Mouse (Mus musculus) MEL (cell line): ENCODE data around the gene P2rx1. TPM values are rescaled to one million over a fixed set of nuclear protein-coding genes. Genes with fewer than 3 reads are reported as not detected.

Experiments
- DNase-seq: peaks from one replicate; pipeline ENCODE4 v3.0.0; 2011; ENCODE audit warnings: low read depth, low spot score
- H3K27ac ChIP-seq: 2 replicates; pipeline ENCODE4 v1.5.1; 2012; ENCODE audit warnings: low read depth, mild to moderate bottlenecking, control low read depth, low read length, moderate library complexity; ENCODE audit not compliant: control insufficient read depth
- H3K27me3 ChIP-seq, 2 experiments: fragments of 150-350 bp in 1 of 2; sonication (generic) in 1 of 2; 2 replicates each; pipeline ENCODE4 v1.6.1; 2012; ENCODE audit warnings: low read length in 2 of 2, mild to moderate bottlenecking in 2 of 2, improper control_type of control experiment in 1 of 2, moderate library complexity in 1 of 2; ENCODE audit not compliant: insufficient read depth in 2 of 2, control insufficient read depth in 1 of 2
- H3K36me3 ChIP-seq, 2 experiments: 2 replicates each; pipeline ENCODE4 v1.6.1; 2012 to 2014; ENCODE audit warnings: low read length in 2 of 2, improper control_type of control experiment in 1 of 2, inconsistent platforms in 1 of 2, mild to moderate bottlenecking in 1 of 2; ENCODE audit not compliant: insufficient read depth in 2 of 2, control insufficient read depth in 1 of 2
- H3K4me1 ChIP-seq, 2 experiments: fragments of 150-350 bp in 1 of 2; sonication (generic) in 1 of 2; 2 replicates each; pipeline ENCODE4 v1.6.1; 2012; ENCODE audit warnings: low read length in 2 of 2, improper control_type of control experiment in 1 of 2, mild to moderate bottlenecking in 1 of 2; ENCODE audit not compliant: insufficient read depth in 2 of 2, control insufficient read depth in 1 of 2
- H3K4me3 ChIP-seq, 2 experiments: fragments of 150-350 bp in 1 of 2; sonication (generic) in 1 of 2; 2 replicates each; pipeline ENCODE4 v1.5.1; 2012; ENCODE audit warnings: low read depth in 2 of 2, low read length in 2 of 2, mild to moderate bottlenecking in 2 of 2, moderate library complexity in 2 of 2, control low read depth in 1 of 2, improper control_type of control experiment in 1 of 2; ENCODE audit not compliant: control insufficient read depth in 1 of 2, insufficient read depth in 1 of 2
- H3K79me2 ChIP-seq: 2 replicates; pipeline ENCODE4 v1.6.1; 2012; ENCODE audit warnings: mild to moderate bottlenecking, low read length, moderate library complexity; ENCODE audit not compliant: control insufficient read depth, poor library complexity, insufficient read depth
- H3K9ac ChIP-seq: 2 replicates; pipeline ENCODE4 v1.6.1; 2012; ENCODE audit warnings: low read depth, mild to moderate bottlenecking, control low read depth, low read length, moderate library complexity; ENCODE audit not compliant: control insufficient read depth, poor library complexity, severe bottlenecking
- H3K9me3 ChIP-seq: fragments of 150-350 bp; sonication (generic); replicated peaks from 2 replicates; pipeline ENCODE4 v1.6.1; 2012; ENCODE audit warnings: mild to moderate bottlenecking, low read length, improper control_type of control experiment, moderate library complexity; ENCODE audit not compliant: insufficient read depth
- BHLHE40 ChIP-seq: IDR thresholded peaks from 2 replicates; pipeline ENCODE4 v1.6.1; 2012; ENCODE audit warnings: low read depth, mild to moderate bottlenecking, inconsistent platforms, low read length, improper control_type of control experiment, borderline replicate concordance
- CHD1 ChIP-seq: IDR thresholded peaks from 2 replicates; pipeline ENCODE4 v1.6.1; 2012; ENCODE audit warnings: low read depth, mild to moderate bottlenecking, inconsistent platforms, low read length, improper control_type of control experiment
- CTCF ChIP-seq, 3 experiments: IDR thresholded peaks in 2 of 3; conservative IDR thresholded peaks in 1 of 3; 2 replicates each; pipeline ENCODE4 v1.5.1; 2011 to 2012; ENCODE audit warnings: low read length in 3 of 3, low read depth in 2 of 3, mild to moderate bottlenecking in 2 of 3, improper control_type of control experiment in 1 of 3, inconsistent platforms in 1 of 3, mixed read lengths in 1 of 3, moderate library complexity in 1 of 3; ENCODE audit not compliant: control insufficient read depth in 1 of 3, insufficient read depth in 1 of 3, poor library complexity in 1 of 3, severe bottlenecking in 1 of 3
- ELF1 ChIP-seq: IDR thresholded peaks from 2 replicates; pipeline ENCODE4 v1.6.1; 2014; ENCODE audit warnings: low read depth, mild to moderate bottlenecking, inconsistent platforms, low read length, improper control_type of control experiment, moderate library complexity
- EP300 ChIP-seq, 2 experiments: IDR thresholded peaks; 2 replicates each; pipeline ENCODE4 v1.6.1; 2011; ENCODE audit warnings: improper control_type of control experiment in 2 of 2, low read length in 2 of 2, low read depth in 1 of 2, mild to moderate bottlenecking in 1 of 2
- ETS1 ChIP-seq: IDR thresholded peaks from 2 replicates; pipeline ENCODE4 v1.6.1; 2012; ENCODE audit warnings: low read depth, mild to moderate bottlenecking, inconsistent platforms, low read length, improper control_type of control experiment, moderate library complexity
- GABPA ChIP-seq: IDR thresholded peaks from 2 replicates; pipeline ENCODE4 v1.6.1; 2012; ENCODE audit warnings: low read depth, mild to moderate bottlenecking, inconsistent platforms, low read length, improper control_type of control experiment, moderate library complexity
- GATA1 ChIP-seq: IDR thresholded peaks from 2 replicates; pipeline ENCODE4 v1.6.1; 2011; ENCODE audit warnings: low read depth, low read length, improper control_type of control experiment
- KAT2A ChIP-seq: conservative IDR thresholded peaks from 2 replicates; pipeline ENCODE4 v1.6.1; 2012; ENCODE audit warnings: low read depth, low read length, improper control_type of control experiment, inconsistent platforms
- MAFK ChIP-seq: IDR thresholded peaks from 2 replicates; pipeline ENCODE4 v1.6.1; 2011; ENCODE audit warnings: low read depth, mild to moderate bottlenecking, low read length, improper control_type of control experiment, borderline replicate concordance
- MAX ChIP-seq: IDR thresholded peaks from 2 replicates; pipeline ENCODE4 v1.6.1; 2011; ENCODE audit warnings: low read length, improper control_type of control experiment
- MAZ ChIP-seq: IDR thresholded peaks from 2 replicates; pipeline ENCODE4 v1.6.1; 2012; ENCODE audit warnings: low read depth, mild to moderate bottlenecking, inconsistent platforms, low read length, improper control_type of control experiment
- MXI1 ChIP-seq: IDR thresholded peaks from 2 replicates; pipeline ENCODE4 v1.6.1; 2011; ENCODE audit warnings: mild to moderate bottlenecking, low read depth, low read length, improper control_type of control experiment
- MYB ChIP-seq: IDR thresholded peaks from 2 replicates; pipeline ENCODE4 v1.6.1; 2011; ENCODE audit warnings: mild to moderate bottlenecking, low read depth, low read length, improper control_type of control experiment
- NRF1 ChIP-seq: IDR thresholded peaks from 2 replicates; pipeline ENCODE4 v1.6.1; 2014; ENCODE audit warnings: low read depth, mild to moderate bottlenecking, inconsistent platforms, low read length, improper control_type of control experiment, moderate library complexity; ENCODE audit not compliant: poor library complexity, insufficient read depth, severe bottlenecking
- POLR2AphosphoS2 ChIP-seq: IDR thresholded peaks from 2 replicates; pipeline ENCODE4 v1.6.1; 2011; ENCODE audit warnings: low read length, improper control_type of control experiment
- RAD21 ChIP-seq: IDR thresholded peaks from 2 replicates; pipeline ENCODE4 v1.6.1; 2011; ENCODE audit warnings: mild to moderate bottlenecking, low read depth, low read length, improper control_type of control experiment
- RCOR1 ChIP-seq: IDR thresholded peaks from 2 replicates; pipeline ENCODE4 v1.6.1; 2012; ENCODE audit warnings: low read depth, mild to moderate bottlenecking, inconsistent platforms, low read length, improper control_type of control experiment
- SIN3A ChIP-seq: IDR thresholded peaks from 2 replicates; pipeline ENCODE4 v1.6.1; 2012; ENCODE audit warnings: low read length, improper control_type of control experiment, inconsistent platforms
- SMC3 ChIP-seq: IDR thresholded peaks from 2 replicates; pipeline ENCODE4 v1.6.1; 2011; ENCODE audit warnings: low read depth, low read length, improper control_type of control experiment
- TAL1 ChIP-seq: IDR thresholded peaks from 2 replicates; pipeline ENCODE4 v1.6.1; 2012; ENCODE audit warnings: mild to moderate bottlenecking, inconsistent platforms, low read length, moderate library complexity, mixed read lengths
- TBP ChIP-seq: IDR thresholded peaks from 2 replicates; pipeline ENCODE4 v1.8.0; 2011; ENCODE audit warnings: low read depth, low read length, improper control_type of control experiment
- TCF12 ChIP-seq: IDR thresholded peaks from 2 replicates; pipeline ENCODE4 v1.6.1; 2014; ENCODE audit warnings: low read depth, mild to moderate bottlenecking, inconsistent platforms, low read length, improper control_type of control experiment, moderate library complexity
- UBTF ChIP-seq: IDR thresholded peaks from 2 replicates; pipeline ENCODE4 v1.6.1; 2012; ENCODE audit warnings: low read depth, mild to moderate bottlenecking, inconsistent platforms, low read length, improper control_type of control experiment, moderate library complexity, borderline replicate concordance; ENCODE audit not compliant: insufficient read depth
- USF1 ChIP-seq: IDR thresholded peaks from 2 replicates; pipeline ENCODE4 v1.6.1; 2014; ENCODE audit warnings: low read depth, mild to moderate bottlenecking, inconsistent platforms, low read length, improper control_type of control experiment, moderate library complexity
- USF2 ChIP-seq, 2 experiments: IDR thresholded peaks; 2 replicates each; pipeline ENCODE4 v1.6.1; 2011 to 2012; ENCODE audit warnings: improper control_type of control experiment in 2 of 2, low read length in 2 of 2, borderline replicate concordance in 1 of 2, inconsistent platforms in 1 of 2, low read depth in 1 of 2, mild to moderate bottlenecking in 1 of 2; ENCODE audit not compliant: insufficient read depth in 1 of 2
- ZKSCAN1 ChIP-seq: IDR thresholded peaks from 2 replicates; pipeline ENCODE4 v1.6.1; 2012; ENCODE audit warnings: low read depth, mild to moderate bottlenecking, inconsistent platforms, low read length, improper control_type of control experiment, moderate library complexity
- ZMIZ1 ChIP-seq: IDR thresholded peaks from 2 replicates; pipeline ENCODE4 v1.6.1; 2012; ENCODE audit warnings: low read depth, mild to moderate bottlenecking, inconsistent platforms, low read length, improper control_type of control experiment, moderate library complexity
- ZNF384 ChIP-seq: IDR thresholded peaks from 2 replicates; pipeline ENCODE4 v1.6.1; 2012; ENCODE audit warnings: low read depth, mild to moderate bottlenecking, inconsistent platforms, low read length, improper control_type of control experiment
- polyA plus RNA-seq, 2 experiments: library from polyadenylated mRNA; stranded (reverse) in 1 of 2; unstranded in 1 of 2; fragments of >175 nt in 1 of 2; fragments of >200 nt in 1 of 2; gene quantifications; 2 replicates each; pipeline versions ENCODE4 v1.2.1 to v1.2.4; 2012; ENCODE audit warnings: low replicate concordance in 2 of 2, low read depth in 1 of 2; ENCODE audit not compliant: insufficient read length in 2 of 2, insufficient read depth in 1 of 2, missing spikeins in 1 of 2
- total RNA-seq: library from RNA; depleted of rRNA; stranded (reverse); fragments of 300-350 nt; gene quantifications from 2 replicates; pipeline ENCODE4 v1.2.3, GENCODE M21; 2012

P2rx1 gene
- total and polyA plus RNA-seq, 3 experiments: 3.0 to 8.1 TPM; not detected in 1

GRCm38 (mm10) chr11:72955339-72955974 lies 43.4 kb upstream of the P2rx1 start:
- no peak overlapping the region for H3K27ac ChIP-seq
- H3K4me3 ChIP-seq: no peak overlapping the region
- H3K27me3 ChIP-seq: no peaks in the 10 kb centered on the region
- peaks cover 8 to 22% of the 10 kb centered on the region in 2 experiments for H3K4me1 ChIP-seq
- no peak overlapping the region for H3K9ac ChIP-seq
- H3K9me3 ChIP-seq: no peaks in the 10 kb centered on the region
- H3K79me2 ChIP-seq: no peaks in the 10 kb centered on the region
- H3K36me3 ChIP-seq: peaks cover 0 to 8% of the 10 kb centered on the region in 2 experiments; a peak in 1 of 4 replicates
- peak; percentile 29 for DNase-seq
- TF ChIP-seq TBP: no peak
- TF ChIP-seq EP300 (IDR thresholded peaks at IDR 0.05; ENCODE audit: low read depth in 1 of 2, low read length in 2 of 2): peak; percentile 9 to 10; a peak in 1 of 4 replicates
- no peak for TF ChIP-seq ELF1
- no peak for TF ChIP-seq RCOR1
- 0 out of 2 replicates have a peak, but pooled peaks have one; percentile 28 for TF ChIP-seq TCF12
- TF ChIP-seq TAL1: peak; percentile 70
- TF ChIP-seq, all 39 proteins: peak for 3

- Histone ChIP-seq H3K27ac (no peak overlapping the region; the same call in 1 of the 2 replicates), H3K79me2 (no peaks in the 10 kb centered on the region; the same call in 1 of the 2 replicates), H3K27me3 (no peaks in the 10 kb centered on the region), H3K9me3 (no peaks in the 10 kb centered on the region), H3K4me1 (peaks cover 11 to 29% of the 10 kb centered on the region in 2 experiments), H3K36me3 (peaks cover 0 to 8% of the 10 kb centered on the region in 2 experiments; a peak in 1 of 4 replicates), H3K4me3 (no peak overlapping the region), H3K9ac (no peak overlapping the region; the same call in 1 of the 2 replicates)
- peak; percentile 74 for DNase-seq
- TF ChIP-seq POLR2AphosphoS2 (no peak), ETS1 (peak; percentile 54; the same call in 1 of the 2 replicates), KAT2A (no peak), MAZ (no peak), RAD21 (no peak), USF1 (peak; percentile 89), USF2 (IDR thresholded peaks at IDR 0.05; ENCODE audit: borderline replicate concordance in 1 of 2, insufficient read depth in 1 of 2, low read depth in 1 of 2, low read length in 2 of 2) (0 out of 4 replicates have a peak, but pooled peaks of 1 of the 2 experiments have one; percentile 20), MYB (no peak), GABPA (no peak), GATA1 (no peak), MAFK (no peak), NRF1 (0 out of 2 replicates have a peak, but pooled peaks have one; percentile 26), CHD1 (no peak), ELF1 (no peak), ZNF384 (no peak), RCOR1 (no peak), SIN3A (no peak), CTCF (IDR thresholded peaks at IDR 0.05 in 2 of 3, conservative IDR thresholded peaks at IDR 0.05 in 1 of 3; ENCODE audit: control insufficient read depth in 1 of 3, insufficient read depth in 1 of 3, low read depth in 2 of 3, low read length in 3 of 3, poor library complexity in 1 of 3, severe bottlenecking in 1 of 3) (no peak), TBP (0 out of 2 replicates have a peak, but pooled peaks have one; percentile 32), MAX (peak; percentile 73), ZKSCAN1 (no peak), ZMIZ1 (no peak), UBTF (no peak), BHLHE40 (no peak), SMC3 (no peak), MXI1 (0 out of 2 replicates have a peak, but pooled peaks have one; percentile 41), TAL1 (no peak)
These were observed 41.6 kb upstream of the P2rx1 start for GRCm38 (mm10) chr11:72957318-72957717.
